Mouse (Mus musculus) olfactory bulb, adult 2 months (tissue): ENCODE data around the gene Ssbp4.

Experiments used
- CTCF ChIP-seq: fragments of 200-500 bp; IDR thresholded peaks from 2 replicates; pipeline ENCODE4 v1.5.1; 2012; ENCODE audit warnings: low read depth, mild to moderate bottlenecking, low read length, moderate library complexity; ENCODE audit not compliant: insufficient read depth
- POLR2A ChIP-seq: fragments of 200-500 bp; IDR thresholded peaks from 2 replicates; pipeline ENCODE4 v1.6.1; 2012; ENCODE audit warnings: mild to moderate bottlenecking, low read depth, low read length, moderate library complexity; ENCODE audit not compliant: insufficient read depth

GRCm38 (mm10) chr8:70561357-70561756 is 47.3 kb downstream of the Ssbp4 start:
- TF ChIP-seq POLR2A (no peak), CTCF (no peak)
